Mouse (Mus musculus): ENCODE measurements at regions not wholly inside any gene's neighbourhood (a gene's known extent, or its start where the extent isn't known, plus 50 kb on each side); places are given as distances from the start of the nearest gene placed in this dataset.
A peak's percentile ranks its signal among the peaks of the same experiment; 100 is the strongest.

- peak overlapping the region; percentile 24; the same call in 1 of the 2 replicates for H3K27ac ChIP-seq
- no peak overlapping the region for H3K4me3 ChIP-seq
- TF ChIP-seq CTCF (IDR thresholded peaks at IDR 0.05) = no peak
- DNase-seq = no peak
- intact Hi-C loops (cut with DNase I) = no loop called here
Measured at GRCm38 (mm10) chr8:8921446-8921845, 231.1 kb upstream of the Arglu1 start.

- no peak for TF ChIP-seq CTCF (IDR thresholded peaks at IDR 0.05)
- Histone ChIP-seq H3K27ac (peak overlapping the region; percentile 54; the same call in 1 of the 2 replicates), H3K4me3 (no peak overlapping the region)
- intact Hi-C loops (cut with DNase I) = no loop called here
- DNase-seq = no peak
Measured at GRCm38 (mm10) chr8:8919582-8920503, 229.5 kb upstream of the Arglu1 start.

- Histone ChIP-seq H3K4me3 (no peak overlapping the region), H3K27ac (peak overlapping the region; percentile 60; the same call in 1 of the 2 replicates)
- no peak for DNase-seq
- TF ChIP-seq CTCF (IDR thresholded peaks at IDR 0.05) = no peak
- intact Hi-C loops (cut with DNase I) = no loop called here
Measured at GRCm38 (mm10) chr8:8919040-8919439, 228.7 kb upstream of the Arglu1 start.

- Histone ChIP-seq H3K4me3 (no peak overlapping the region), H3K27ac (no peak overlapping the region)
- TF ChIP-seq CTCF (IDR thresholded peaks at IDR 0.05) = no peak
- DNase-seq = no peak
- intact Hi-C loops (cut with DNase I) = no loop called here
Measured at GRCm38 (mm10) chr8:8907478-8908165, 217.3 kb upstream of the Arglu1 start.

GRCm38 (mm10) chr8:8892996-8893395 is 202.7 kb upstream of the Arglu1 start:
- no peak for DNase-seq
- intact Hi-C loops (cut with DNase I) = no loop called here
- Histone ChIP-seq H3K27ac (no peak overlapping the region), H3K4me3 (no peak overlapping the region)
- TF ChIP-seq CTCF (IDR thresholded peaks at IDR 0.05) = no peak

GRCm38 (mm10) chr8:8877286-8877685 is 187.0 kb upstream of the Arglu1 start:
- Histone ChIP-seq H3K4me3 (no peak overlapping the region), H3K27ac (no peak overlapping the region)
- DNase-seq = no peak
- intact Hi-C loops (cut with DNase I) = no loop called here
- TF ChIP-seq CTCF (IDR thresholded peaks at IDR 0.05) = no peak

- no peak for TF ChIP-seq CTCF (IDR thresholded peaks at IDR 0.05)
- DNase-seq = no peak
- no peak overlapping the region for H3K4me3 ChIP-seq
- intact Hi-C loops (cut with DNase I) = no loop called here
- H3K27ac ChIP-seq = no peak overlapping the region
Measured at GRCm38 (mm10) chr8:8876879-8877278, 186.6 kb upstream of the Arglu1 start.

- no peak for TF ChIP-seq CTCF (IDR thresholded peaks at IDR 0.05)
- no peak overlapping the region for H3K4me3 ChIP-seq
- no peak overlapping the region for H3K27ac ChIP-seq
- no peak for DNase-seq
- intact Hi-C loops (cut with DNase I) = no loop called here
Measured at GRCm38 (mm10) chr8:8876469-8876868, 186.1 kb upstream of the Arglu1 start.

GRCm38 (mm10) chr8:8871938-8872337 is 181.6 kb upstream of the Arglu1 start:
- H3K4me3 ChIP-seq = no peak overlapping the region
- TF ChIP-seq CTCF (IDR thresholded peaks at IDR 0.05) = no peak
- intact Hi-C loops (cut with DNase I) = no loop called here
- no peak overlapping the region for H3K27ac ChIP-seq
- DNase-seq = no peak

- TF ChIP-seq CTCF (IDR thresholded peaks at IDR 0.05) = no peak
- Histone ChIP-seq H3K27ac (no peak overlapping the region), H3K4me3 (no peak overlapping the region)
- intact Hi-C loops (cut with DNase I) = no loop called here
- DNase-seq = no peak
Measured at GRCm38 (mm10) chr8:8871039-8871438, 180.7 kb upstream of the Arglu1 start.

GRCm38 (mm10) chr8:8870487-8870886 is 180.2 kb upstream of the Arglu1 start:
- intact Hi-C loops (cut with DNase I) = no loop called here
- no peak for TF ChIP-seq CTCF (IDR thresholded peaks at IDR 0.05)
- H3K27ac ChIP-seq = no peak overlapping the region
- no peak for DNase-seq
- no peak overlapping the region for H3K4me3 ChIP-seq

- no peak for TF ChIP-seq CTCF (IDR thresholded peaks at IDR 0.05)
- no peak overlapping the region for H3K4me3 ChIP-seq
- intact Hi-C loops (cut with DNase I) = no loop called here
- H3K27ac ChIP-seq = no peak overlapping the region
- no peak for DNase-seq
Measured at GRCm38 (mm10) chr8:8869338-8869737, 179.0 kb upstream of the Arglu1 start.

- DNase-seq = no peak
- Histone ChIP-seq H3K4me3 (no peak overlapping the region), H3K27ac (no peak overlapping the region)
- no peak for TF ChIP-seq CTCF (IDR thresholded peaks at IDR 0.05)
- intact Hi-C loops (cut with DNase I) = no loop called here
Measured at GRCm38 (mm10) chr8:8867924-8868323, 177.6 kb upstream of the Arglu1 start.
